In genomic region chr5:45449831-45450716, GRCm38 (mm10) we compare ENCODE assay signal across 8 mouse cellular contexts. TPM values are rescaled to one million over a fixed set of nuclear protein-coding genes. Genes with fewer than 3 reads are reported as not detected.
DNase-seq lines count a peak whose midpoint lies in the region; ATAC-seq and TF ChIP-seq lines count a peak whose summit lies in the region.

Gene Qdpr, minus strand, starts transcription at chr5:45450236.

- H3K27me3 ChIP-seq in kidney, embryonic 14.5 days (ENCODE audit: control insufficient read depth, insufficient read depth, low read length) = no peaks in the 10 kb centered on the region
- no peaks in the 10 kb centered on the region for H3K27me3 ChIP-seq in limb, embryonic 15.5 days

- peak within 1 kb of the TSS; percentile 63 for H3K9ac ChIP-seq in kidney, embryonic 14.5 days (ENCODE audit: low read depth, low read length)
- peak within 1 kb of the TSS; percentile 61 for H3K9ac ChIP-seq in limb, embryonic 15.5 days

- TF ChIP-seq CTCF in bone marrow macrophage, adult 2 months (IDR thresholded peaks at IDR 0.05; ENCODE audit: low read depth, low read length) = no peak
- no peak for TF ChIP-seq CTCF in embryonic fibroblast, embryonic 13.5 days (IDR thresholded peaks at IDR 0.05; ENCODE audit: borderline replicate concordance, insufficient read depth, low read length)

- H3K36me3 ChIP-seq in kidney, embryonic 14.5 days (ENCODE audit: control insufficient read depth, insufficient read depth, low read length) = no peaks in the 10 kb centered on the region
- peaks cover 2% of the 10 kb centered on the region; the same call in 1 of the 2 replicates for H3K36me3 ChIP-seq in limb, embryonic 15.5 days

- H3K9me3 ChIP-seq in kidney, embryonic 14.5 days (ENCODE audit: control insufficient read depth, low read length) = no peaks in the 10 kb centered on the region
- H3K9me3 ChIP-seq in limb, embryonic 15.5 days = no peaks in the 10 kb centered on the region

- H3K4me1 ChIP-seq in bone marrow macrophage, adult 2 months (ENCODE audit: control insufficient read depth, insufficient read depth, low read length) = peaks cover 13% of the 10 kb centered on the region
- H3K4me1 ChIP-seq in embryonic fibroblast, embryonic 13.5 days (ENCODE audit: control insufficient read depth, insufficient read depth, low read length) = peaks cover 7% of the 10 kb centered on the region; the same call in 1 of the 2 replicates
- 0 out of 2 replicates have a peak, but pooled peaks cover 7% of the 10 kb centered on the region for H3K4me1 ChIP-seq in kidney, embryonic 14.5 days (ENCODE audit: control insufficient read depth, insufficient read depth, low read length)
- peaks cover 14% of the 10 kb centered on the region for H3K4me1 ChIP-seq in limb, embryonic 15.5 days

- H3K27ac ChIP-seq in bone marrow macrophage, adult 2 months (ENCODE audit: insufficient read depth, low read depth, low read length) = peak within 1 kb of the TSS; percentile 67
- 0 out of 2 replicates have a peak within 1 kb of the TSS, but pooled peaks have one; percentile 0 for H3K27ac ChIP-seq in embryonic fibroblast, embryonic 13.5 days (ENCODE audit: insufficient read depth, low read length)
- peak within 1 kb of the TSS; percentile 59 for H3K27ac ChIP-seq in kidney, embryonic 14.5 days (ENCODE audit: low read depth, low read length)
- H3K27ac ChIP-seq in limb, embryonic 15.5 days = peak within 1 kb of the TSS; percentile 79

- ATAC-seq in kidney, embryonic 14.5 days (ENCODE audit: low FRiP score, low TSS enrichment) = peak; percentile 99
- peak; percentile 100 for ATAC-seq in limb, embryonic 15.5 days (ENCODE audit: insufficient number of reproducible peaks, low FRiP score, low TSS enrichment, low read depth)

- TF ChIP-seq POLR2A in bone marrow macrophage, adult 2 months (IDR thresholded peaks at IDR 0.05; ENCODE audit: borderline replicate concordance, low read depth, low read length) = no peak
- TF ChIP-seq POLR2A in embryonic fibroblast, embryonic 13.5 days (IDR thresholded peaks at IDR 0.05; ENCODE audit: low read depth, low read length) = peak; percentile 86

- peak; percentile 100 for DNase-seq in A20 (ENCODE audit: low read depth, low spot score)
- peak; percentile 95 to 97 for DNase-seq in heart, adult 9 months (ENCODE audit: low spot score in 2 of 2)
- DNase-seq in monocyte, adult 2 months (ENCODE audit: low read depth in 1 of 2, low spot score in 2 of 2) = peak; percentile 88 to 92
- peak; percentile 96 to 97 for DNase-seq in spleen, postnatal 36 days (ENCODE audit: low spot score in 2 of 2)

- H3K4me3 ChIP-seq in bone marrow macrophage, adult 2 months (ENCODE audit: insufficient read depth, low read length) = peak within 1 kb of the TSS; percentile 97
- peak within 1 kb of the TSS; percentile 79 for H3K4me3 ChIP-seq in embryonic fibroblast, embryonic 13.5 days (ENCODE audit: insufficient read depth, low read length)
- H3K4me3 ChIP-seq in kidney, embryonic 14.5 days (ENCODE audit: low read length) = peak within 1 kb of the TSS; percentile 59
- peak within 1 kb of the TSS; percentile 74 for H3K4me3 ChIP-seq in limb, embryonic 15.5 days

- H3K4me2 ChIP-seq in kidney, embryonic 14.5 days (replicated peaks; ENCODE audit: low read depth, low read length) = peak within 1 kb of the TSS; percentile 75
- H3K4me2 ChIP-seq in limb, embryonic 15.5 days = peak within 1 kb of the TSS; percentile 95

- under 1% methylated on average over 70 of the region's 70 CpGs for WGBS in kidney, embryonic 14.5 days
- WGBS in limb, embryonic 15.5 days = under 1% methylated on average over 70 of the region's 70 CpGs

RNA-seq across cellular contexts. Expression of gene Qdpr, which starts in this region (rescaled TPM):
- polyA plus RNA-seq in bone marrow macrophage, adult 2 months (2012; ENCODE audit: insufficient read depth, insufficient read length, missing spikeins) = 80.2 and 89.8 TPM in 2 replicates
- polyA plus RNA-seq in embryonic fibroblast, embryonic 13.5 days (2011; ENCODE audit: insufficient read length, low read depth, missing spikeins) = 36.8 and 49.1 TPM in 2 replicates
- 134 and 146 TPM in 2 replicates for polyA plus RNA-seq in kidney, embryonic 14.5 days (2014; fragmentation: Nextera tagmentation; extraction: Ambion mirVana)
- polyA plus RNA-seq in limb, embryonic 15.5 days (2015; fragmentation: Nextera tagmentation; extraction: Ambion mirVana) = 103 and 109 TPM in 2 replicates

Comparison
In these comparisons a context has a peak if more than half of its experiments do, and no peak if none do; other contexts are left out.
1. Peak in every context shown above with its lines: DNase-seq, ATAC-seq, H3K4me3 ChIP-seq and H3K27ac ChIP-seq.
2. H3K27ac ChIP-seq: peak in every context shown above with its lines; median percentile 79 in limb, embryonic 15.5 days; 67 in bone marrow macrophage, adult 2 months; 59 in kidney, embryonic 14.5 days; 0 in embryonic fibroblast, embryonic 13.5 days.